ENCODE assay signal across 9 mouse cellular contexts in genomic region chr3:131552349-131553254, GRCm38 (mm10). TPM values are rescaled to one million over a fixed set of nuclear protein-coding genes. Genes with fewer than 3 reads are reported as not detected.
A peak's percentile ranks its signal among the peaks of the same experiment; 100 is the strongest.
DNase-seq lines count a peak whose midpoint lies in the region; ATAC-seq and TF ChIP-seq lines count a peak whose summit lies in the region.
"Had no signal": no experiment of that assay in that cellular context is flagged by ENCODE, and none has a peak within 500 bp of the region (broad histone marks: within the 10 kb centered on the region; RNA-seq: fewer than 3 reads in every experiment).

No protein-coding gene starts in this region.

- TF ChIP-seq POLR2A in myocyte (IDR thresholded peaks at IDR 0.05; ENCODE audit: insufficient read length, low read depth): no peak

- no peaks in the 10 kb centered on the region for H3K36me3 ChIP-seq in kidney, embryonic 15.5 days
- H3K36me3 ChIP-seq in heart, embryonic 11.5 days (ENCODE audit: control insufficient read depth, insufficient read depth, low read length): no peaks in the 10 kb centered on the region
- H3K36me3 ChIP-seq in myocyte (ENCODE audit: control insufficient read depth, insufficient read depth): no peaks in the 10 kb centered on the region

- no peak overlapping the region for H3K4me2 ChIP-seq in kidney, embryonic 15.5 days
- 0 out of 2 replicates have a peak overlapping the region, but pooled peaks have one; percentile 5 for H3K4me2 ChIP-seq in heart, embryonic 11.5 days
- peak overlapping the region; percentile 50 for H3K4me2 ChIP-seq in myocyte (ENCODE audit: low read depth)

- intact Hi-C loops in left cerebral cortex, postnatal 14 days (cut with DNase I): loop anchor here (2.0 to 5.0 kb wide), 2 partner anchors 232 to 250 kb away; partner anchors contain the start of gene Cyp2u1

- no peaks in the 10 kb centered on the region for H3K27me3 ChIP-seq in kidney, embryonic 15.5 days
- no peaks in the 10 kb centered on the region for H3K27me3 ChIP-seq in heart, embryonic 11.5 days (ENCODE audit: control insufficient read depth, insufficient read depth, low read length)
- no peaks in the 10 kb centered on the region for H3K27me3 ChIP-seq in myocyte (ENCODE audit: control insufficient read depth, insufficient read depth, insufficient read length)

- 41% methylated on average over 9 of the region's 9 CpGs for WGBS in kidney, embryonic 15.5 days
- 36% methylated on average over 9 of the region's 9 CpGs for WGBS in heart, embryonic 11.5 days (ENCODE audit: insufficient replicate concordance)

- H3K9me3 ChIP-seq in kidney, embryonic 15.5 days (replicated peaks): no peaks in the 10 kb centered on the region
- H3K9me3 ChIP-seq in heart, embryonic 11.5 days (replicated peaks; ENCODE audit: control insufficient read depth, low read length): no peaks in the 10 kb centered on the region

- no peak overlapping the region for H3K4me3 ChIP-seq in kidney, embryonic 15.5 days (replicated peaks)
- no peak overlapping the region for H3K4me3 ChIP-seq in heart, embryonic 11.5 days (ENCODE audit: low read depth, low read length)
- no peak overlapping the region for H3K4me3 ChIP-seq in myocyte
- H3K4me3 ChIP-seq: erythroblast, embryonic 14.5 days had no signal

- H3K27ac ChIP-seq in kidney, embryonic 15.5 days: no peak overlapping the region
- H3K27ac ChIP-seq in heart, embryonic 11.5 days (ENCODE audit: low read depth, low read length): no peak overlapping the region

- no peak overlapping the region for H3K9ac ChIP-seq in kidney, embryonic 15.5 days
- H3K9ac ChIP-seq in heart, embryonic 11.5 days (ENCODE audit: low read depth, low read length): no peak overlapping the region

- no peak for ATAC-seq in kidney, embryonic 15.5 days (replicated peaks; ENCODE audit: low FRiP score)
- ATAC-seq in heart, embryonic 11.5 days (replicated peaks; ENCODE audit: insufficient number of reproducible peaks, low FRiP score, low TSS enrichment): no peak

- no peaks in the 10 kb centered on the region for H3K79me2 ChIP-seq in myocyte (ENCODE audit: control insufficient read depth, insufficient read depth)

- DNase-seq in kidney, adult 8-10 months: peak; percentile 36 to 44
- DNase-seq in CD8-positive naive resting alpha-beta T cell, adult 2 months (ENCODE audit: low read depth in 2 of 2, low spot score in 2 of 2): peak; percentile 18 to 52
- peak; percentile 71 for DNase-seq in brain, adult 2 months (ENCODE audit: low read depth, low spot score)
- DNase-seq in left cerebral cortex, postnatal 14 days (ENCODE audit: low spot score in 2 of 2): peak; percentile 70 to 73
- DNase-seq in gastrocnemius, adult 8-10 months (ENCODE audit: low spot score in 2 of 2): no peak

- H3ac ChIP-seq in myocyte (ENCODE audit: control insufficient read depth, insufficient read length): no peak overlapping the region

- no peaks in the 10 kb centered on the region for H3K4me1 ChIP-seq in kidney, embryonic 15.5 days
- no peaks in the 10 kb centered on the region for H3K4me1 ChIP-seq in heart, embryonic 11.5 days (ENCODE audit: control insufficient read depth, insufficient read depth, low read length)

TF ChIP-seq in myocyte, 11 proteins besides CTCF, POLR2A, EP300 and RAD21:
- TF ChIP-seq MYOG (IDR thresholded peaks at IDR 0.05; ENCODE audit: control insufficient read depth in 1 of 3, insufficient read depth in 1 of 3, insufficient read length in 2 of 3, low read depth in 2 of 3) (no peak), CEBPB (IDR thresholded peaks at IDR 0.05; ENCODE audit: insufficient read depth, poor library complexity, severe bottlenecking) (no peak), MYOD1 (IDR thresholded peaks at IDR 0.05; ENCODE audit: control insufficient read depth in 1 of 3, insufficient read length in 2 of 3, low read depth in 2 of 3) (no peak)

RNA-seq across cellular contexts. Expression of gene Papss1, which starts 12.0 kb away (rescaled TPM):
- 98.8 and 103 TPM in 2 replicates for polyA plus RNA-seq in kidney, embryonic 15.5 days (2015; fragmentation: Nextera tagmentation; extraction: Ambion mirVana)
- polyA plus RNA-seq in heart, embryonic 11.5 days (2014; fragmentation: Nextera tagmentation; extraction: Ambion mirVana): 43.8 and 44.9 TPM in 2 replicates
- total RNA-seq in left cerebral cortex, postnatal 14 days (2021): 10 to 100 TPM; 69.9 to 73.5 TPM
- polyA plus RNA-seq in myocyte (2012; fragmentation: generic; extraction: Trizol): 48.7 TPM
- total RNA-seq in gastrocnemius, adult 8-10 months (2022): 1 to 10 TPM; 2.8 to 4.0 (median 3.8) TPM

Comparison
In these comparisons a context has a peak if more than half of its experiments do, and no peak if none do; other contexts are left out.
1. DNase-seq: peak in kidney, adult 8-10 months (2 of 2), CD8-positive naive resting alpha-beta T cell, adult 2 months (2 of 2), brain, adult 2 months (single experiment) and left cerebral cortex, postnatal 14 days (2 of 2); none in gastrocnemius, adult 8-10 months (0 of 2).